Mouse (Mus musculus) heart, adult 2 months (tissue): ENCODE measurements at regions not wholly inside any gene's neighbourhood (a gene's known extent, or its start where the extent isn't known, plus 50 kb on each side); places are given as distances from the start of the nearest gene placed in this dataset.

ENCODE experiments used
- CTCF ChIP-seq: fragments of 200-600 bp; IDR thresholded peaks from 2 replicates; pipeline ENCODE4 v1.8.1; 2022; ENCODE audit warnings: antibody characterized with exemption, mild to moderate bottlenecking, moderate library complexity
- EP300 ChIP-seq: fragments of 200-500 bp; IDR thresholded peaks from 2 replicates; pipeline ENCODE4 v1.6.1; 2011; ENCODE audit warnings: low read depth, low read length, control low read depth; ENCODE audit not compliant: insufficient read depth

DNA sequence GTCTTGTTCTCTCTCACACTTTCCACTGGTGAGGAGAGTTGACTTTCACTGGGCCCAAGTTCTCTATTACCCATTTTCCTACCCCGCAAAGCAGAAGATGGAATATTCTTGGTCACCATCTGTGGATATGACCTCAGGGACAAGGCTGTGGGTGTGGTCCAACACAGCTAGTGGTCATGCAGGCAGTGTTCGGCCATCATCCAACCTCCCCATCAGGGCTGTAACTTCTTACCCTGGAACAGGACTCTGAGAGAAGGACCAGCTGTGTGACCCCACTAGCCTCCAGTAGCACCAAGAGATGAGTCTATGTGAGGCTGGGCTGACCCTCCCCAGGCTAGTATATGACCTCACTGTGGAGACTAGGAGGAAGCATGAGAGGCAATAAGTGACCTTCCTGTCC, 54.1 kb upstream of the Pthlh start:
- TF ChIP-seq EP300 = no peak
- no peak for TF ChIP-seq CTCF
